ENCODE assay signal across 8 mouse cellular contexts in the genomic region with DNA sequence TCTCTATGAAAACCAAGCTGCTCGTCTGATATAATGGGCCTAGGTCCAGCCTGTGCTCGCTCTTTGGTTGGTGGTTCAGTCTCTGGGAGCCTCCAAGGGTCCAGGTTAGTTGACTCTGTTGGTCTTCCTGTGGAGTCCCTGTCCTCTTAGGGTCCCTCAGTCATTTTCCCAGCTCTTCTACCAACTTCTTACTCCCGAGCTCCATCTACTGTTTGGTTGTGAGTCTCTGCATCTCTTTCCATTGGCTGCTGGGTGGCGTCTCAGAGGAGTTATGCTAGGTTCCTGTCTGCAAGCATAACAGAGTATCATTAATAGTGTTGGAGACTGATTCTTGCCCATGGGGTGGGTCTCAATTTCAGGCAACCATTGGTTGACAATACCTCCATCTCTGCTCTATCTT. TPM values are rescaled to one million over a fixed set of nuclear protein-coding genes. Genes with fewer than 3 reads are reported as not detected.
DNase-seq lines count a peak whose midpoint lies in the region; ATAC-seq and TF ChIP-seq lines count a peak whose summit lies in the region.

No protein-coding gene starts in this region.

- H3K36me3 ChIP-seq in heart, adult 2 months (ENCODE audit: control insufficient read depth, insufficient read depth, low read length) = no peaks in the 10 kb centered on the region
- no peaks in the 10 kb centered on the region for H3K36me3 ChIP-seq in neural tube, embryonic 13.5 days

- peak; percentile 61 for TF ChIP-seq CTCF in heart, adult 2 months (IDR thresholded peaks at IDR 0.05)

- H3K4me3 ChIP-seq in heart, adult 2 months = no peak overlapping the region
- H3K4me3 ChIP-seq in neural tube, embryonic 13.5 days = no peak overlapping the region

- H3K4me1 ChIP-seq in heart, adult 2 months (ENCODE audit: control insufficient read depth, insufficient read depth, low read length) = no peaks in the 10 kb centered on the region
- H3K4me1 ChIP-seq in neural tube, embryonic 13.5 days (replicated peaks) = no peaks in the 10 kb centered on the region

- no peak for DNase-seq in heart, adult 2 months
- no peak for DNase-seq in heart, adult 8-10 months (ENCODE audit: low spot score)
- no peak for DNase-seq in neural tube, embryonic 10.5 days (ENCODE audit: extremely low spot score, low spot score)
- DNase-seq in embryo, embryonic 10 days (ENCODE audit: low spot score) = peak; percentile 61
- peak; percentile 5 for DNase-seq in lung, postnatal 25 days (ENCODE audit: low spot score)
- DNase-seq in B cell, adult 2 months = no peak
- no peak for DNase-seq in gastrocnemius, postnatal 10 days

- no peaks in the 10 kb centered on the region for H3K9me3 ChIP-seq in neural tube, embryonic 13.5 days

- TF ChIP-seq POLR2A in heart, adult 2 months (IDR thresholded peaks at IDR 0.05; ENCODE audit: insufficient read depth, low read depth, low read length) = no peak

- H3K27ac ChIP-seq in heart, adult 2 months = no peak overlapping the region
- no peak overlapping the region for H3K27ac ChIP-seq in neural tube, embryonic 13.5 days (replicated peaks)

- intact Hi-C loops in heart, adult 2 months (cut with DNase I) = loop anchor here (2.0 kb wide), 1 partner anchor 68 kb away; no protein-coding TSS in a partner anchor

- no peak overlapping the region for H3K4me2 ChIP-seq in neural tube, embryonic 13.5 days

- no peaks in the 10 kb centered on the region; the same call in 1 of the 2 replicates for H3K27me3 ChIP-seq in heart, adult 2 months (ENCODE audit: control insufficient read depth, insufficient read depth, low read length)
- H3K27me3 ChIP-seq in neural tube, embryonic 13.5 days = no peaks in the 10 kb centered on the region

- H3K79me2 ChIP-seq in heart, adult 2 months (replicated peaks; ENCODE audit: control insufficient read depth, insufficient read depth, low read length) = no peaks in the 10 kb centered on the region

- H3K9ac ChIP-seq in heart, adult 2 months (ENCODE audit: low read depth, low read length) = no peak overlapping the region
- H3K9ac ChIP-seq in neural tube, embryonic 13.5 days = no peak overlapping the region

- WGBS in heart, adult 2 months = 20% methylated on average over 4 of the region's 4 CpGs
- WGBS in neural tube, embryonic 13.5 days = 24% methylated on average over 4 of the region's 4 CpGs

- ATAC-seq in neural tube, embryonic 13.5 days (ENCODE audit: low read depth) = peak; percentile 26; the same call in 1 of the 2 replicates

- no peak for TF ChIP-seq EP300 in heart, adult 2 months (IDR thresholded peaks at IDR 0.05; ENCODE audit: insufficient read depth, low read depth, low read length)

RNA-seq across cellular contexts. Expression of a gene that starts 60.0 kb away (rescaled TPM):
- total RNA-seq in heart, adult 2 months (2021) = not detected
- not detected in 2 replicates for polyA plus RNA-seq in heart, adult 2 months (2012; rRNA removed)
- total RNA-seq in heart, adult 8-10 months (2022) = not detected
- polyA plus RNA-seq in neural tube, embryonic 13.5 days (2015; fragmentation: Nextera tagmentation; extraction: Ambion mirVana) = not detected in 2 replicates
- total RNA-seq in gastrocnemius, postnatal 10 days (2021) = not detected

Comparison
In these comparisons a context has a peak if more than half of its experiments do, and no peak if none do; other contexts are left out.
1. DNase-seq: peak in embryo, embryonic 10 days (single experiment) and lung, postnatal 25 days (single experiment); none in heart, adult 2 months (0 of 2), heart, adult 8-10 months (single experiment), neural tube, embryonic 10.5 days (single experiment), B cell, adult 2 months (0 of 2) and gastrocnemius, postnatal 10 days (single experiment).